Mouse (Mus musculus) midbrain, embryonic 10.5 days (tissue): ENCODE data around the gene Cycs. TPM values are rescaled to one million over a fixed set of nuclear protein-coding genes. Genes with fewer than 3 reads are reported as not detected.

Experiments
- microRNA-seq: library from miRNA; unstranded; fragments of <30 nt; microRNA quantifications from one replicate; pipeline ENCODE4, GENCODE M21; 2017
- polyA plus RNA-seq: library from polyadenylated mRNA; unstranded; fragments of >200 nt; fragmentation: Nextera tagmentation; extraction: Ambion mirVana; gene quantifications from 2 replicates; pipeline ENCODE4 v1.2.1, GENCODE M21; 2016

The Cycs gene
- polyA plus RNA-seq, 1 experiment from 2014 or later, result 83.3 TPM

Small RNA genes lying within 50 kb of the gene (microRNA-seq; reads per million reads assigned to microRNA genes)
- not detected for gene Mir6371

Other genes starting within 250 kb of the Cycs start
- gene Osbpl3, start 110.3 kb downstream of the Cycs start, polyA plus RNA-seq, result 6.7 and 7.3 TPM in 2 replicates
- 0.49 and 0.63 TPM in 2 replicates for gene 4921507P07Rik, start 30.1 kb upstream of the Cycs start, polyA plus RNA-seq
- not detected in 2 replicates for gene Npvf, start 87.9 kb upstream of the Cycs start, polyA plus RNA-seq